Mouse (Mus musculus) thymus, adult 2 months (tissue): ENCODE data around the gene Fam69a.

ENCODE experiments used
- CTCF ChIP-seq: fragments of 200-500 bp; IDR thresholded peaks from 2 replicates; pipeline ENCODE4 v1.5.1; 2012; ENCODE audit warnings: mild to moderate bottlenecking, control low read depth, low read length, moderate library complexity, borderline replicate concordance; ENCODE audit not compliant: control insufficient read depth, poor library complexity, insufficient read depth; ENCODE audit errors: extremely low read depth
- POLR2A ChIP-seq: fragments of 200-500 bp; IDR thresholded peaks from 2 replicates; pipeline ENCODE4 v1.6.1; 2012; ENCODE audit warnings: mild to moderate bottlenecking, low read length, control low read depth, moderate library complexity; ENCODE audit not compliant: control insufficient read depth, poor library complexity, insufficient read depth; ENCODE audit errors: extremely low read depth

DNA sequence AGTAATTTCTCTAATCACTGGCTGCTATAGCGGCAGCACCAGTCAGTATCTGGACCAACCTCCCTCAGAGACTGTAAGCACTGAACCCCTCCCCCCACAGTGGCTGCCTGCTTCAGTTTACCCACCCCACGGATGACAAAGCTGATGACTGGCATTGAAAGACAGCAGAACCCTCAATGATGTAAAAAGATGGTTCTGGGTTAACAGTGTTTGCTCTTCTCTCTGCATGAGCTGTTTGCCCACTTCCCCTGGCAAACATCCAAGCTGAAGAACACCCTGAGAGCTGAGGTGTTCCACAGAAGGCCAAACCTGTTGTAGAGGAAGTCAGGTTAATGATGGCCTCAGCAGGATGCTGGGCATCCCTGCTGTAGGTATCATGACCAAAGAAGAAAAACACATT lies 54.3 kb downstream of the Fam69a start:
- no peak for TF ChIP-seq CTCF
- TF ChIP-seq POLR2A: no peak
